In genomic region chr13:60417015-60417414, GRCm38 (mm10) we compare ENCODE assay signal across 13 mouse cellular contexts.
A peak's percentile ranks its signal among the peaks of the same experiment; 100 is the strongest.
DNase-seq lines count a peak whose midpoint lies in the region; ATAC-seq and TF ChIP-seq lines count a peak whose summit lies in the region.
"Had no signal": no experiment of that assay in that cellular context is flagged by ENCODE, and none has a peak within 500 bp of the region (broad histone marks: within the 10 kb centered on the region; RNA-seq: fewer than 3 reads in every experiment).

No protein-coding gene starts in this region.

- CTCF ChIA-PET in Patski (lab: Charles Lee), result interaction anchor here (0.8 to 1.8 kb wide), 4 partner anchors 32 to 240 kb away, joined by 3 to 5 read pairs (median 4); partner anchors contain the start of gene Gas1

- no peaks in the 10 kb centered on the region for H3K79me2 ChIP-seq in heart, adult 2 months (replicated peaks; ENCODE audit: control insufficient read depth, insufficient read depth, low read length)

- H3K27me3 ChIP-seq in heart, adult 2 months (ENCODE audit: control insufficient read depth, insufficient read depth, low read length), result no peaks in the 10 kb centered on the region
- H3K27me3 ChIP-seq in heart, embryonic 11.5 days (ENCODE audit: control insufficient read depth, insufficient read depth, low read length), result no peaks in the 10 kb centered on the region
- H3K27me3 ChIP-seq in Patski, result no peaks in the 10 kb centered on the region
- no peaks in the 10 kb centered on the region for H3K27me3 ChIP-seq in embryonic facial prominence, embryonic 13.5 days
- no peaks in the 10 kb centered on the region for H3K27me3 ChIP-seq in limb, embryonic 14.5 days (ENCODE audit: control insufficient read depth, insufficient read depth, low read length)
- H3K27me3 ChIP-seq: forebrain, embryonic 15.5 days had no signal

- no peaks in the 10 kb centered on the region for H3K36me3 ChIP-seq in heart, adult 2 months (ENCODE audit: control insufficient read depth, insufficient read depth, low read length)
- H3K36me3 ChIP-seq in heart, embryonic 11.5 days (ENCODE audit: control insufficient read depth, insufficient read depth, low read length), result no peaks in the 10 kb centered on the region
- H3K36me3 ChIP-seq in embryonic facial prominence, embryonic 13.5 days, result no peaks in the 10 kb centered on the region
- no peaks in the 10 kb centered on the region for H3K36me3 ChIP-seq in limb, embryonic 14.5 days (ENCODE audit: control insufficient read depth, insufficient read depth, low read length)
- H3K36me3 ChIP-seq: forebrain, embryonic 15.5 days had no signal

- POLR2A ChIA-PET in Patski (lab: Charles Lee), result interaction anchor here (1.1 to 1.6 kb wide), 5 partner anchors 32 to 242 kb away, joined by 3 to 6 read pairs (median 4); partner anchors contain the start of gene Gas1

- TF ChIP-seq POLR2A in heart, adult 2 months (IDR thresholded peaks at IDR 0.05; ENCODE audit: insufficient read depth, low read depth, low read length), result no peak
- no peak for TF ChIP-seq POLR2A in limb, embryonic 14.5 days (IDR thresholded peaks at IDR 0.05; ENCODE audit: borderline replicate concordance, extremely low read depth, insufficient read depth, insufficient read length)
- TF ChIP-seq POLR2A in lung, adult 2 months (IDR thresholded peaks at IDR 0.05; ENCODE audit: borderline replicate concordance, extremely low read depth, low read depth, low read length), result no peak

- intact Hi-C loops in heart, adult 2 months (cut with DNase I), result loop anchor here (5.0 kb wide), 1 partner anchor 120 kb away; no protein-coding TSS in a partner anchor

- in situ Hi-C loops in Patski (cut with MboI; ENCODE audit: low pct_unique_long_range_greater_than_20kb), result no loop called here

- H3K4me3 ChIP-seq in heart, adult 2 months, result no peak overlapping the region
- H3K4me3 ChIP-seq in heart, embryonic 11.5 days (ENCODE audit: low read depth, low read length), result no peak overlapping the region
- no peak overlapping the region for H3K4me3 ChIP-seq in embryonic facial prominence, embryonic 13.5 days
- no peak overlapping the region for H3K4me3 ChIP-seq in limb, embryonic 14.5 days (replicated peaks; ENCODE audit: low read length)
- H3K4me3 ChIP-seq in lung, adult 2 months (replicated peaks; ENCODE audit: extremely low read depth, low read depth, low read length), result no peak overlapping the region
- H3K4me3 ChIP-seq: forebrain, embryonic 15.5 days had no signal

- peak overlapping the region; percentile 66 for H3K27ac ChIP-seq in heart, adult 2 months
- no peak overlapping the region for H3K27ac ChIP-seq in heart, embryonic 11.5 days (ENCODE audit: low read depth, low read length)
- peak overlapping the region; percentile 85 for H3K27ac ChIP-seq in embryonic facial prominence, embryonic 13.5 days
- H3K27ac ChIP-seq in limb, embryonic 14.5 days (replicated peaks; ENCODE audit: low read depth, low read length), result peak overlapping the region; percentile 79
- H3K27ac ChIP-seq: forebrain, embryonic 15.5 days; liver, embryonic 14.5 days had no signal

- 68% methylated on average over 8 of the region's 8 CpGs for WGBS in heart, adult 2 months
- 78% methylated on average over 8 of the region's 8 CpGs for WGBS in heart, embryonic 11.5 days (ENCODE audit: insufficient replicate concordance)
- 72% methylated on average over 8 of the region's 8 CpGs for WGBS in embryonic facial prominence, embryonic 13.5 days
- WGBS in limb, embryonic 14.5 days, result 71% methylated on average over 8 of the region's 8 CpGs
- WGBS in lung, adult 2 months, result 78% methylated on average over 8 of the region's 8 CpGs

- H3K4me2 ChIP-seq in heart, embryonic 11.5 days, result no peak overlapping the region
- no peak overlapping the region for H3K4me2 ChIP-seq in embryonic facial prominence, embryonic 13.5 days
- H3K4me2 ChIP-seq in limb, embryonic 14.5 days (replicated peaks; ENCODE audit: low read depth, low read length, severe bottlenecking), result no peak overlapping the region
- H3K4me2 ChIP-seq: forebrain, embryonic 15.5 days had no signal

- H3K9ac ChIP-seq in heart, adult 2 months (ENCODE audit: low read depth, low read length), result no peak overlapping the region
- H3K9ac ChIP-seq in heart, embryonic 11.5 days (ENCODE audit: low read depth, low read length), result no peak overlapping the region
- H3K9ac ChIP-seq in embryonic facial prominence, embryonic 13.5 days, result no peak overlapping the region
- no peak overlapping the region for H3K9ac ChIP-seq in limb, embryonic 14.5 days (ENCODE audit: low read depth, low read length, severe bottlenecking)
- H3K9ac ChIP-seq: forebrain, embryonic 15.5 days; liver, embryonic 14.5 days had no signal

- H3K9me3 ChIP-seq in heart, embryonic 11.5 days (replicated peaks; ENCODE audit: control insufficient read depth, low read length), result no peaks in the 10 kb centered on the region
- H3K9me3 ChIP-seq in embryonic facial prominence, embryonic 13.5 days, result no peaks in the 10 kb centered on the region
- no peaks in the 10 kb centered on the region for H3K9me3 ChIP-seq in limb, embryonic 14.5 days (ENCODE audit: control insufficient read depth, low read length)
- H3K9me3 ChIP-seq: forebrain, embryonic 15.5 days had no signal

- no peak for TF ChIP-seq CTCF in heart, adult 2 months (IDR thresholded peaks at IDR 0.05)
- TF ChIP-seq CTCF in Patski (IDR thresholded peaks at IDR 0.05), result no peak
- no peak for TF ChIP-seq CTCF in lung, adult 2 months (IDR thresholded peaks at IDR 0.05; ENCODE audit: insufficient read depth, low read length)

- H3K4me1 ChIP-seq in heart, adult 2 months (ENCODE audit: control insufficient read depth, insufficient read depth, low read length), result peaks cover 6% of the 10 kb centered on the region
- peaks cover 3% of the 10 kb centered on the region; the same call in 1 of the 2 replicates for H3K4me1 ChIP-seq in heart, embryonic 11.5 days (ENCODE audit: control insufficient read depth, insufficient read depth, low read length)
- H3K4me1 ChIP-seq in embryonic facial prominence, embryonic 13.5 days, result peaks cover 45% of the 10 kb centered on the region
- peaks cover 31% of the 10 kb centered on the region for H3K4me1 ChIP-seq in limb, embryonic 14.5 days (ENCODE audit: control insufficient read depth, insufficient read depth, low read length)
- no peaks in the 10 kb centered on the region for H3K4me1 ChIP-seq in lung, adult 2 months (ENCODE audit: control insufficient read depth, insufficient read depth, low read length)
- H3K4me1 ChIP-seq: forebrain, embryonic 15.5 days had no signal

- no peak for TF ChIP-seq EP300 in heart, adult 2 months (IDR thresholded peaks at IDR 0.05; ENCODE audit: insufficient read depth, low read depth, low read length)

- DNase-seq in heart, adult 2 months, result peak in 1 of 2 experiments; percentile 40
- no peak for DNase-seq in Patski (ENCODE audit: low read depth, low spot score)
- no peak for DNase-seq in limb, embryonic 14.5 days (ENCODE audit: low spot score)
- no peak for DNase-seq in lung, adult 2 months
- DNase-seq in cerebellum, adult 8-10 months, result no peak
- DNase-seq: cerebellum, adult 18-20 months; embryo, embryonic 11 days had no signal

- no peak for ATAC-seq in heart, embryonic 11.5 days (replicated peaks; ENCODE audit: insufficient number of reproducible peaks, low FRiP score, low TSS enrichment)
- peak; percentile 48 for ATAC-seq in Patski
- no peak for ATAC-seq in embryonic facial prominence, embryonic 13.5 days (ENCODE audit: insufficient number of reproducible peaks, insufficient read depth, low FRiP score, low TSS enrichment, low read depth)
- peak; percentile 31; the same call in 1 of the 2 replicates for ATAC-seq in limb, embryonic 14.5 days (ENCODE audit: low FRiP score, low read depth)
- ATAC-seq: CD4-positive, CD25-positive, alpha-beta regulatory T cell, adult 4 months; forebrain, embryonic 15.5 days; inflammation-experienced regulatory T-cells, adult 6 months had no signal

Comparison
In these comparisons a context has a peak if more than half of its experiments do, and no peak if none do; other contexts are left out.
1. ATAC-seq: peak in Patski (single experiment) and limb, embryonic 14.5 days (single experiment); none in heart, embryonic 11.5 days (single experiment) and embryonic facial prominence, embryonic 13.5 days (single experiment).